Mouse (Mus musculus): Measurements from ENCODE around the gene Fstl4.

DNA sequence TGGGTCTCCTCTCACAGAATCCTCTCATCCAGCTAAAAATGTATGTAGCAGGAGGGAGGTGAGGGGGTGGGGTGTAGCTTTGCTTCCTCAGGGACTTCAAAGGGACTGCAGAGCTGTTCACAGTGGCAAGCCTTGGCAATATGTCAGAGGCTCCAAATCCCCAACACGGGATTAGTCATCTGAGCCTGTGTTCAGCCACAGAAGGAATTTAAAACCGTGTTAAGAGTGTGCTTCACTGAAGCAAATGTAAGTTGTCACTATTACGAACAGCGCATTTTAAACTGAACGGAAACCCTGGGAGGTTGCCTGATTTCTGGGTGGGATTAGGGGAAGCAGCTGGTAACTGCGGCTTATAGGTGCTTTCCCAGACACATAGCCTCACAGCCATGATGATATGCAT is 123.7 kb downstream of the Fstl4 start:
- TF ChIP-seq CTCF (conservative IDR thresholded peaks at IDR 0.05; ENCODE audit: insufficient read depth, insufficient read length, low read depth, low read length) = no peak
- no peak for TF ChIP-seq POLR2A (IDR thresholded peaks at IDR 0.05; ENCODE audit: low read depth, low read length)

Measured in kidney, adult 2 months (tissue).